Mouse (Mus musculus): ENCODE measurements at regions not wholly inside any gene's neighbourhood (a gene's known extent, or its start where the extent isn't known, plus 50 kb on each side); places are given as distances from the start of the nearest gene placed in this dataset.

DNA sequence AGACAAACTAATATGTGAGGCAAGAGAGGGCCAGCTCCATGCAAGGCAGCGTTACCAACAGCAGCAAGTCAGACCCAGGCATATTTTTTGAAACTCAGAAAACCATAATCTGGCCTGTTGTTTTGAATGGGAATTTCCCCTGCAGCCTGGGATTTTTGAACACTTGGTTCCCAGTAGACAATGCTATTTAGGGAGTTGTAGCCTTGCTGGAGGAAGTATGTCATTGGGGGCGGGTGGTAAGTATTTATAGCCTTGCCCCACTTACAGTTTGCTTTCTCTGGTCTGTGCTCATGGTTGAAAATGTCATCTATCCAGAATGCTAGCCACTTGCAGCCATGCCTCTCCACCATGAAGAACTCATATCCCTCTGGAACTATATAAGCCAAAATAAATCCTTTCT lies 894.9 kb upstream of the Car8 start:
- no peak for ATAC-seq (ENCODE audit: insufficient number of reproducible peaks, low FRiP score, low TSS enrichment)

- ATAC-seq (ENCODE audit: insufficient number of reproducible peaks, low FRiP score, low TSS enrichment) = 0 out of 2 replicates have a peak, but pooled peaks have one; percentile 11
Observed at GRCm38 (mm10) chr4:9132982-9133625, 894.3 kb upstream of the Car8 start.

DNA sequence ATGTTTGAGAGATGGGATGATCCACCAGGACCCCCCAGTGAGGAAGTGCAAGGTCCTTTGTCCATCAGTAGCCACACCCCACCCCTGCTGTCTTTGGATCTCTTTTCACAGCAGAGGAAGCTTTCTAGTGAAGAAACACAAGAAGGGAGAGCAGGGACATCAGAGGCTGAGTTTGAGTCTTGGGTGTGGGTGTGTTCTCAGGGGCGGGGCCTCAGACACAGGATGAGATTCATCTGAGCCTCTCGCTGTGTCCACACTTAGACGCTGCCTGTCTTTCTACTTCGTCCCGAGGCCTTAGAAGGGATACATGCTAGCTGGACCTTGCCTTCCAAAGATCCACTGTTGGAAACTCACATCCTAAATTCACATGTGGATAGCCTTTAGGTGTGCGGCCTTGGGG lies 893.5 kb upstream of the Car8 start:
- ATAC-seq (ENCODE audit: insufficient number of reproducible peaks, low FRiP score, low TSS enrichment) = no peak

- no peak for ATAC-seq (ENCODE audit: insufficient number of reproducible peaks, low FRiP score, low TSS enrichment)
Observed at GRCm38 (mm10) chr4:9131610-9132009, 892.8 kb upstream of the Car8 start.

DNA sequence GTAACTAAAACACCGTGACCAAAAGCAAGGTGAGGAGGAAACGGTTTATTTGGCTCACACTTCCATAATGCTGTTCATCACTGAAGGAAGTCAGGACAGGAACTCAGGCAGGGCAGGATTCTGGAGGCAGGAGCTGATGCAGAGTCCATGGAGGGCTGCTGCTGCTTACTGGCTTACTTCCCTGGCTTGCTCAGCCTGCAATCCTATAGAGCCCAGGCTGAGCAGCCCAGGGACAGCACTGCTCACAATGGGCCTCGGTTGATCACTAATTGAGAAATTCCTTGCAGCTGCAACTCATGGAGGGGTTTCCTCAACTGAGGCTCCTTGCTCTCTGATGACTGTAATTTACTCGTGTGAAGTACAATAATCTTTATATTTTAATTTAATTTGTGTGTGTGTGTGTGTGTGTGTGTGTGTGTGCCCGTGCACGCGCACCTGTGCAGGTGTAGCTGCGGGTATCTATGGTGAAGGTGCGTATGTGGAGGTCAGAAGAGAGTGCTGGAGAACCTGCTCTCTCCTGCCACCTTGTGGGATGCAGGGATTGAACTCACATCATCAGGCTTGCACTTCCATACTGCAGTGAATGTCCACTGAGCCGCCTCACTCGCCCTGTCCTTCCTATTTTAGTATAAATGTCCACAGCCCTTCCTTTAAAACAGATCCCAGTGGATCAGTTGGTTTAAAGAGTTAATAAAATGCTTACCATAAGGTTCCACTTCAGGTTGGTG lies 886.6 kb upstream of the Car8 start:
- peak; percentile 85 for ATAC-seq (ENCODE audit: insufficient number of reproducible peaks, low FRiP score, low TSS enrichment)

DNA sequence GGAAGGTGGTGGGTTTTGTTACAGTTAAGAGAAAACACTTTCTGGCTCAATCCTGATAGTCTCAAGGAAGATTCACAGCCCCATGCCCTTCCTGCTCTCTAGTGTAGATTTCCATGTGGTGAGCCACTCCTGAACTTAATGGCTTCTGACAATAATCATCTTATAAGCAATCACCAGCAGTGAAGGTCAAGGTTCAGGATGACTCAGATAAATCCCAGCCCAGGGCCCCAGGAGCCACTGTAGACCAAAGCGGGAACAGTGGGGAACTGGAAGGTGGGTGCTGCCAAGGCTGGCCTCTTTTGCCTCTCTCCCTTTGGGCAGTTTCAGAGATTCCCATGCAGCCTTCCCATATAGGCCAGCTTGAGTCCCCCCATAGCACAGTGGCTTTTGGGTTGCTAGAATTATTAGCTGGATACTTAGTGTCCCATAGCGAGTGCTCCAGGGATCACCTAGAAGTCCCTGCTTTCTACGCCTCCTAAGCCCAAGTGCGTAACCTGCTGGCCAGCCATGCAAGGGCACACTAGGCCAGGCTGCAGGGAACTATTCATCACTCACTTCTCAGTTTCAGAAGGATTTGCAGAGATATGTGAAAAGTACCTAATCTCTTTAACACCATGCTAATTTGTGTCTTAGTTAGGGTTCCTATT lies 885.9 kb upstream of the Car8 start:
- ATAC-seq (ENCODE audit: insufficient number of reproducible peaks, low FRiP score, low TSS enrichment) = no peak

GRCm38 (mm10) chr4:9124109-9124508 lies 885.3 kb upstream of the Car8 start:
- no peak for ATAC-seq (ENCODE audit: insufficient number of reproducible peaks, low FRiP score, low TSS enrichment)

DNA sequence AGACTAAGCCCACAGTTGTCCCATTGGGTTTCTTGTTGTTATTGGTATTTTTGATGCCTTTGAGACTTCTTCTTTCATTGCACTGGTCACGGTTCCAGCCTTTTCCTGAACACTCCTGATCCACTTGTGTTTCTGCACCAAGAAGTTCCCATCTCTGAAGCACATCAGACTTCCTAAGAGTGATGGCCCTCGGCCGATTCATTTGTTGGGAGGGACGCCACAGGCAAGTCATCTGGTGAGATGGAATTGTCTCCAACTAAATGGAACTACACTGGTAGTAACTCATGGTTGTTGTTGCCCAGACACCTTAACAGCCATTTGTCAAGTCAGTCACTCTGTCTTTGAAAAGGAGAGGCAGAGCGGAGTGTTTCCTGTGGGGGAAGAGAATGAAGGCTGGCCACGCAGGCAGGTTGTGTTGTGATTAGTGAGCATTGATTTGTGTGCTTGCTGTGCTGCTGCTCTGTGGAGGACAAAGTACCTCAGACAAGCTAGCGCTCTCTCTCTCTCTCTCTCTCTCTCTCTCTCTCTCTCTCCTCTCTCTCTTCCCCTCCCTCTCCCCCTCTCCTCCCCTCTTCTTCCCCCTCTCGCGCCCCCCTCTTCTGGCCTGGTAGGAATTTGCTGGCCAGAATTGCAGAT lies 884.7 kb upstream of the Car8 start:
- ATAC-seq (ENCODE audit: insufficient number of reproducible peaks, low FRiP score, low TSS enrichment) = no peak

- no peak for ATAC-seq (ENCODE audit: insufficient number of reproducible peaks, low FRiP score, low TSS enrichment)
Observed at GRCm38 (mm10) chr4:9122639-9123286, 883.9 kb upstream of the Car8 start.

DNA sequence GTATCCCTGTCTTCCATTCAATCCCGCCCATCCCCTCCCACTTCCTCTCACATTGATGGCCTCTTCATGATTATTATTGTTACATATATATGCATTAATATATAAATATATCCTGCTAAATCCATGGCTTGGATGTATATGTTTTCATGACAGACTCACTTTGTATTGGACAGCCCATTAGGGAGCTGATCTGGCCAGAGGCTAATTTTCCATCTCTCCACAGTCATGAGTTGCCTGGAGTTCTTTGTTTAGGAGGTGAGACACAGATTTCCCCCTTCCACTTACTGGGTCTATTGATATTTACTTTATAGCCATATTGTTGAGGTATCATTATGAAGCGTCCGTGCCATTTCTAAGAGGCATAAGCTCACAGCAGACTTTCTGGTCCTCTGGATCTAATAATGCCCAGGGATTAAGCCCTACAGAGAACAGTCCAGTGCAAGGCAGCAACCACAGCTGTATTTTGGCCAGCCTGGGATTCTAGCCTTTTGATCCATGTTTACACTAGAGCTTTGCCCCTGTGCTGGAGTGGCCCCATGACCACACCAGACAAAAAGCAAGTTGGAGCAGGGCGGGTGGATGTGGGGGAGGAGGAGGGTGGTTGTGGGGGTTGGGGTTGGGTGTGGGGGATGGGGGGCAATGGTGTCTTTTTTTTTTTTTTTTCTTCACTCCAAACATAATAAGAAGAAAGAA lies 878.3 kb upstream of the Car8 start:
- no peak for ATAC-seq (ENCODE audit: insufficient number of reproducible peaks, low FRiP score, low TSS enrichment)

DNA sequence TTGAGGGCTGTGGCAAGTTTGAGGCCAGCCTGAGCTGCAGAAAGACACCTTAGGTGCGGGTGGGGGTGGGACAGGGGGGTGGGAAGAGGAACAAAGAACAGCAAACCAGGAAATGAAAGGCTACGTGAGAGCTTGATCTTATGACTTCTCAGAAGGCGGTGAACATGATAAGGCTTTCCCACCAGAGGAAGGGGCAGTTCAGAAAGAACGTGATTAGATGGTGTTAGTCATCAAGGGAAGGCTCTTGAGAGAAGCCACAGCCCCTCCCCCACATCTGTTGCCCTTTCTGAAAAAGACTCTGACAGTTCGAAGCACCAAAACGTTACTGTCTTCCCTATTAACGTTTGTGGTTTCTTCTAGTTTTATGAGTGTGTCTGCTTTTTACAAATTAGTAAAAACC lies 877.0 kb upstream of the Car8 start:
- no peak for ATAC-seq (ENCODE audit: insufficient number of reproducible peaks, low FRiP score, low TSS enrichment)

DNA sequence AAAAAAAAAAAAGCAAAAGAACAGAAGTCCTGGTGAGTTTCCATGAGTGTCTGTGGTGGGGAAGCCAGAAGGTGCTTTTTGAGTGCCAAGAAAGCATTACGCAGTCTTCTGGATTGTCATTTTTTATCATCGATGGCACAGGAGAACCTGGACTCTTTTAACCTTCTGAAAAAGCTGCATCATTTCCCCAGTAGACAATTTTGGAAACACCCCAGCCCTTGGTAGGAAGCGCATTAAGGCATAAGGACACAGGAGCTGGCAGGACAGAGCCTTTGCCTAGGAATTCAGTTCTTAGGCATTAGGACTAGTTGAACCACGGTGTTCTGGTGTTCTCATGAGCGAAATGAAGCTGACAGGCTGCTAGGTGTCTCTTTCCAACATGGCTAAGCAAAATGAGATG lies 875.1 kb upstream of the Car8 start:
- peak; percentile 71 for ATAC-seq (ENCODE audit: insufficient number of reproducible peaks, low FRiP score, low TSS enrichment)

DNA sequence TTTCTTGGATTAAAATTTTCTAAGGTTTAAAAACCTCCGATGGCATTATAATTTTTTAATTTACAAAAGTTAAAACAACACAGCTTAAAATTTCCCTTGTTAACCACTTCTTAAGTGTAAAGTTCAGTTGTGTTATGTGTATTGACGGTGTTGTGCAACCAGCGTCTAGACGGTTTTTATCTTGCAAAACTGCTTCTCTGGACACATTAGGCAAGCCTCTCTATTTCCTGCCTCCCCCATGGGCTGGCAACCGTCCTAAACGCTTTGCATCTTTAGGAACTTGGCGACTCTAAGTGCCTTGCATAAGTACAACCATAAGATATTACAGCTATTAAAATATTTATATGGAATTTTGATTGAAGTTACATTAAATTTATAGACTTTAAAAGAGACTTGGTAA lies 871.5 kb upstream of the Car8 start:
- ATAC-seq (ENCODE audit: insufficient number of reproducible peaks, low FRiP score, low TSS enrichment) = no peak

DNA sequence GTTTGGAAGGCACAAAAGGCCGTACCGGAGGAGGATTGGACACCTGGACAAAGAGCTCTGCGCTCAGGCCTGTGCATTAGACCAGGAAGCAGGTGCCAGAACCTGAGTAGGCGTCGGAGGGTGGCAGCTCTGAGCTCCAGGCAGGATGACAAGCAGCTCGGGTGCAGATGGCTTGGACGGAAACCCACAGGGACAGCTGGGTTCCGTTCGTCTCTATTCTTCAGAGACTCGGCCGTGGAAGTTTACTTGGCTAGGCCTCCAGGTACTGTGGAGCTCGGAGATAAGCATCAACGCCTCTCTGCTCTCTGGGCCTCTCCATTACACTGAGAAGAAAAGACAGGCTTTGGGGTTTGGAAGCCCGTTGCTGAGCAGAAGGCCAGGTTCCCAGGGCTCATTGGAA lies 868.5 kb upstream of the Car8 start:
- ATAC-seq (ENCODE audit: insufficient number of reproducible peaks, low FRiP score, low TSS enrichment) = peak; percentile 91

DNA sequence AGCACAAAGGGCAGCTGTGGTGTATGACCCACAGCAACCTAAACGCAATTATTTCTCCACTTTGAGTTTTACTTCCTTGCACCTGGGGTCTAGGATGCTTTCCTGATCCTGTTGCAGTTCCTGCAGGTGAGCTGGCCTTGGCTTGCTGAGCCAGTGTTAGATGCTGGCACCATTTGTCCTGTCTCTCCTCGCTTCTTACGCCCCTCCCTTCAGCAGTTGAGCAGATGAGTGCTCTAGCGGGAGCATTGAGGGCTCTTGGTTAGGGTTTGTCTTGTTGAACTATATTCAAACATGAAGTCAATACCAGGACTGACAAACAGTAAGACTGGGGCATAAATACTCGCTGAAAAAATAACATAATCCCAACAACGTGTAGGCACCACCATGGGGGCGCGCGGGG lies 867.9 kb upstream of the Car8 start:
- ATAC-seq (ENCODE audit: insufficient number of reproducible peaks, low FRiP score, low TSS enrichment) = peak; percentile 7; the same call in 1 of the 2 replicates

DNA sequence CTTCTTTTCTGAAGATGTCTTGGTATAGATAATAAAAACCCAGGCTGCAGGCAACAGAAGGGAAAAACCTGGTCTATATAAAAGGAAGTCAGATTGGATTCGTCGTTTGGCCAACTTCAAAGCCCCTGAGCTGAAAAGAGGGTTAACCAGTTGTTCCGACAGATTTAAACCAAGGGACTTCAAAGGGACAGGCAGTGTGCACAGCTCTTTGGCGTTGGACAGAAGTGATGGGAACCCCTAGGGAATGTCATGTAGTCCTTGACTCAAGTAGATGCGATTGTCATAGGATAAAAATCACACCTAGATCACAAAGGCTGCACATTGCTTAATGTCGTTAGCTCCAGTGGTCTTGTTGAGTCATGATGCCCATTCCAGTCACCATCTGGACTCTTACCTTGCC lies 865.8 kb upstream of the Car8 start:
- ATAC-seq (ENCODE audit: insufficient number of reproducible peaks, low FRiP score, low TSS enrichment) = no peak

DNA sequence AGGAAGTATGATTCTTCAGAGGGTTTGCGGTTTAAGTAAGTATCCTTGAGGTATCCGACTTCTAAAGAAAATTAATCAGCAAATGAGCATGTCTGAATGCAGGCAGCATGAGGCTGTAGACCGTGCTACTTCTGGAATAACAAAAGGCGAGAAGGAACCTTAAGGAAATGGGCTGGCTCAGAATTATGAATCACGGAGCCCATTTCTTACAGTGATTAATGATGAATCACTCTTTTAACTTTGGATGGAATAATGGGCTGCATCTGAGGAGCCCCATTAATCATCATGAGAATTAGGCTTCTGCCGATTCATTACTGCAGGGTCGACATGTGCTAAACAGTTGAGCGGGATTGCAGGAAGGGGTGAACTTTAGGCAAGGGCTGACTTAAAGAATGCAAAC lies 865.1 kb upstream of the Car8 start:
- no peak for ATAC-seq (ENCODE audit: insufficient number of reproducible peaks, low FRiP score, low TSS enrichment)

DNA sequence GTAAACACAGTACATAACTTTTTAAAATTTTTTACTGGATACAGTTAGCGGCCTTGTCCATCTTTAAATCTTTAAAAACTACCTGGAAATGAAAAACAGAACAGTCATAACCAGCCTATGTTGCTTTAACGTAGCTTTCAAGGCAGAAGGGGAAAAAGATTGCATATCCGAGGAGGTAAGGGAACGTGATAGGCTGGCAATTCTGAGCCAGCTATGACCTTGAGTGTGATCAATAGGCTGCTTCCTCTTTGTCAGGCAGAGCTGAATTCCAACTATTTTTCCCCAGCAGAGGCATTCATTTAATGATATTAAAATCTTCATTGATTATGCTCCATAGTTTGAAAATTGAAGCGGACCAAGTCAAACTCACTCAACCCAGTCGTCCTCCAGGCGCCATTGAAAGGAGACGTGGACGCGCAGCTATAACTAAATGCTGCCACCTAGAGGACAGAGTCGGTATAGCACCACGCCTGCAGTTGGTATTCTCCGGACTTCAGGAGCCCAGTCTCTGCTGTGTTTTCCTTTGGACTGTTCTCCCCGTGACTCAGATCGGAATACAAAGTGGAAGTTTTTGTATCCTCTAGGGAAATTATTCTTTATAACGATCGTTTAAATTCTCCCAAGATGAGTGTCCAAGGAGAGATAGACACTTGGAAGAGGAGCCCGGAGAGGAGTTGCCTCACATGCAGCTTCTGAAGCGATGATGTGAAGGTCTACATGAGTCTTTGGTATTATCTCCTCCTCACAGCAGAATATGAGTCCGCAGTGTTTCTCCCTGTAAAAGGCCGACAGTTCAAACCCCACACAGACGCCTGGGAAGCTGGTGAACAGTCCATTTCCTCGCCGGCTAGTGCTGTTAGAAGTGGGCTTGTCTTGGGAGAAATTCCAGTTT lies 858.2 kb upstream of the Car8 start:
- ATAC-seq (ENCODE audit: insufficient number of reproducible peaks, low FRiP score, low TSS enrichment) = peak; percentile 79

- no peak for ATAC-seq (ENCODE audit: insufficient number of reproducible peaks, low FRiP score, low TSS enrichment)
Observed at GRCm38 (mm10) chr4:9096274-9096673, 857.4 kb upstream of the Car8 start.

Data from cerebellum, adult (tissue).